8 mouse cellular contexts compared by ENCODE assay signal in the genomic region with DNA sequence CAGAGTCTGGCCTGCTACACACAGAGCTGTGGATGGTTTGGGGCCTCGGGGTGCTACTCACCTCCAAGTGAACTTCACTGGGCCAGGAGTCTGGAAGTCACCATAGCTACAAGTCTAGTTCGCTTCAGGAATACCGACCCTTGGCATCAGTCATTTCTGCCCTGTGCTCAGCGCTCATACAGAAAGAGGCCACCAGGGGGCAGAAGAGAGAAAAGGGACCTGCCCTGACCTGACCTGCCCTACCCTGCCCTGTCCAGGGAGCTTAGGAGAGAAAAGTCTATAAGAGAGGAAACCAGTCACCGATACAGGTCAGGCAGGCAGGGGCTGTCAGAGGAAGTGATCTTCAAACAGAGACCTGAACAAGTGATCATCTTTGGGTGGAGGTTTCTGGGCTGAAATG. TPM values are rescaled to one million over a fixed set of nuclear protein-coding genes. Genes with fewer than 3 reads are reported as not detected.
DNase-seq lines count a peak whose midpoint lies in the region; ATAC-seq and TF ChIP-seq lines count a peak whose summit lies in the region.

No protein-coding gene starts in this region.

- H3K27me3 ChIP-seq in hindbrain, embryonic 10.5 days (ENCODE audit: insufficient read depth, poor library complexity, severe bottlenecking) = peaks cover 17% of the 10 kb centered on the region
- H3K27me3 ChIP-seq in hindbrain, embryonic 13.5 days = peaks cover 6% of the 10 kb centered on the region; the same call in 1 of the 2 replicates
- no peaks in the 10 kb centered on the region for H3K27me3 ChIP-seq in MEL (ENCODE audit: control insufficient read depth in 1 of 2, insufficient read depth in 2 of 2, low read length in 2 of 2)
- H3K27me3 ChIP-seq in limb, embryonic 10.5 days (ENCODE audit: low read depth, poor library complexity, severe bottlenecking) = peaks cover 21% of the 10 kb centered on the region
- H3K27me3 ChIP-seq in forebrain, embryonic 14.5 days (replicated peaks; ENCODE audit: control insufficient read depth, insufficient read depth, low read length) = 0 out of 2 replicates have a peak, but pooled peaks cover 3% of the 10 kb centered on the region

- no peaks in the 10 kb centered on the region for H3K36me3 ChIP-seq in hindbrain, embryonic 10.5 days
- H3K36me3 ChIP-seq in hindbrain, embryonic 13.5 days = 0 out of 2 replicates have a peak, but pooled peaks cover 6% of the 10 kb centered on the region
- H3K36me3 ChIP-seq in MEL (ENCODE audit: control insufficient read depth in 1 of 2, insufficient read depth in 2 of 2, low read length in 2 of 2) = no peaks in the 10 kb centered on the region
- H3K36me3 ChIP-seq in limb, embryonic 10.5 days = no peaks in the 10 kb centered on the region
- H3K36me3 ChIP-seq in forebrain, embryonic 14.5 days (ENCODE audit: control insufficient read depth, insufficient read depth, low read length) = no peaks in the 10 kb centered on the region

- TF ChIP-seq POLR2A in MEL (IDR thresholded peaks at IDR 0.05; ENCODE audit: control insufficient read depth in 1 of 2, insufficient read depth in 1 of 2, low read depth in 1 of 2, low read length in 2 of 2, poor library complexity in 1 of 2) = no peak

- no peak for TF ChIP-seq RAD21 in MEL (IDR thresholded peaks at IDR 0.05; ENCODE audit: low read depth, low read length)

- ATAC-seq in hindbrain, embryonic 13.5 days (ENCODE audit: low FRiP score) = no peak
- ATAC-seq in forebrain, embryonic 14.5 days = no peak

- H3K27ac ChIP-seq in hindbrain, embryonic 10.5 days = no peak overlapping the region
- no peak overlapping the region for H3K27ac ChIP-seq in hindbrain, embryonic 13.5 days
- H3K27ac ChIP-seq in MEL (ENCODE audit: control insufficient read depth, low read depth, low read length) = no peak overlapping the region
- H3K27ac ChIP-seq in limb, embryonic 10.5 days = no peak overlapping the region
- no peak overlapping the region for H3K27ac ChIP-seq in forebrain, embryonic 14.5 days (ENCODE audit: low read depth, low read length)

- DNase-seq in hindbrain, embryonic 10.5 days (ENCODE audit: low spot score) = peak; percentile 17
- DNase-seq in A20 (ENCODE audit: low read depth, low spot score) (peak; percentile 10), MEL (ENCODE audit: low read depth, low spot score) (no peak)
- DNase-seq in limb, embryonic 10.5 days (ENCODE audit: low spot score) = peak; percentile 41
- DNase-seq in right cerebral cortex, adult 2 months (ENCODE audit: low spot score in 2 of 2) = no peak
- DNase-seq in forebrain, embryonic 14.5 days (ENCODE audit: low spot score) = no peak
- DNase-seq in frontal cortex, postnatal 14 days (ENCODE audit: low spot score in 2 of 2) = no peak

- peak; percentile 9 to 17 (median 12); a peak in 2 of 6 replicates for TF ChIP-seq CTCF in MEL (IDR thresholded peaks at IDR 0.05 in 2 of 3, conservative IDR thresholded peaks at IDR 0.05 in 1 of 3; ENCODE audit: control insufficient read depth in 1 of 3, insufficient read depth in 1 of 3, low read depth in 2 of 3, low read length in 3 of 3, poor library complexity in 1 of 3, severe bottlenecking in 1 of 3)

- H3K9ac ChIP-seq in hindbrain, embryonic 13.5 days = no peak overlapping the region
- no peak overlapping the region for H3K9ac ChIP-seq in MEL (ENCODE audit: control insufficient read depth, low read depth, low read length, poor library complexity, severe bottlenecking)
- H3K9ac ChIP-seq in forebrain, embryonic 14.5 days (ENCODE audit: low read length) = no peak overlapping the region

- H3K79me2 ChIP-seq in MEL (ENCODE audit: control insufficient read depth, insufficient read depth, low read length, poor library complexity) = no peaks in the 10 kb centered on the region

- no peak overlapping the region for H3K4me3 ChIP-seq in hindbrain, embryonic 10.5 days
- no peak overlapping the region for H3K4me3 ChIP-seq in hindbrain, embryonic 13.5 days
- no peak overlapping the region for H3K4me3 ChIP-seq in MEL (ENCODE audit: control insufficient read depth in 1 of 2, insufficient read depth in 1 of 2, low read depth in 2 of 2, low read length in 2 of 2)
- H3K4me3 ChIP-seq in limb, embryonic 10.5 days = no peak overlapping the region
- H3K4me3 ChIP-seq in forebrain, embryonic 14.5 days (ENCODE audit: low read depth, low read length) = no peak overlapping the region

- H3K9me3 ChIP-seq in hindbrain, embryonic 10.5 days = 0 out of 2 replicates have a peak, but pooled peaks cover 2% of the 10 kb centered on the region
- 0 out of 2 replicates have a peak, but pooled peaks cover 6% of the 10 kb centered on the region for H3K9me3 ChIP-seq in hindbrain, embryonic 13.5 days
- no peaks in the 10 kb centered on the region for H3K9me3 ChIP-seq in MEL (replicated peaks; ENCODE audit: insufficient read depth, low read length)
- no peaks in the 10 kb centered on the region for H3K9me3 ChIP-seq in limb, embryonic 10.5 days (replicated peaks)
- H3K9me3 ChIP-seq in forebrain, embryonic 14.5 days (replicated peaks; ENCODE audit: control insufficient read depth, low read length) = no peaks in the 10 kb centered on the region

- WGBS in hindbrain, embryonic 10.5 days = 76% methylated on average over 5 of the region's 5 CpGs
- 83% methylated on average over 5 of the region's 5 CpGs for WGBS in hindbrain, embryonic 13.5 days
- 76% methylated on average over 5 of the region's 5 CpGs for WGBS in limb, embryonic 10.5 days
- WGBS in forebrain, embryonic 14.5 days = 65% methylated on average over 5 of the region's 5 CpGs

- H3K4me2 ChIP-seq in hindbrain, embryonic 13.5 days = no peak overlapping the region
- H3K4me2 ChIP-seq in forebrain, embryonic 14.5 days (ENCODE audit: low read length) = no peak overlapping the region

- TF ChIP-seq EP300 in MEL (IDR thresholded peaks at IDR 0.05; ENCODE audit: low read depth in 1 of 2, low read length in 2 of 2) = no peak

- peaks cover 7% of the 10 kb centered on the region for H3K4me1 ChIP-seq in hindbrain, embryonic 10.5 days (replicated peaks)
- peaks cover 17% of the 10 kb centered on the region for H3K4me1 ChIP-seq in hindbrain, embryonic 13.5 days (replicated peaks)
- H3K4me1 ChIP-seq in MEL (ENCODE audit: control insufficient read depth in 1 of 2, insufficient read depth in 2 of 2, low read length in 2 of 2) = no peaks in the 10 kb centered on the region
- peaks cover 8% of the 10 kb centered on the region for H3K4me1 ChIP-seq in limb, embryonic 10.5 days
- no peaks in the 10 kb centered on the region for H3K4me1 ChIP-seq in forebrain, embryonic 14.5 days (ENCODE audit: control insufficient read depth, insufficient read depth, low read length)

TF ChIP-seq in MEL, 35 proteins besides CTCF, POLR2A, EP300 and RAD21:
- TF ChIP-seq ELF1 (IDR thresholded peaks at IDR 0.05; ENCODE audit: low read depth, low read length) (no peak), SMC3 (IDR thresholded peaks at IDR 0.05; ENCODE audit: low read depth, low read length) (peak; percentile 9; the same call in 1 of the 2 replicates), HCFC1 (IDR thresholded peaks at IDR 0.05; ENCODE audit: low read depth, low read length) (no peak)

RNA-seq across cellular contexts. Expression of gene Rimbp2, which starts 6.2 kb away (rescaled TPM):
- 0.98 and 1.3 TPM in 2 replicates for polyA plus RNA-seq in hindbrain, embryonic 10.5 days (2016; fragmentation: Nextera tagmentation; extraction: Ambion mirVana)
- polyA plus RNA-seq in hindbrain, embryonic 13.5 days (2015; fragmentation: Nextera tagmentation; extraction: Ambion mirVana) = 4.2 and 5.1 TPM in 2 replicates
- not detected in 2 replicates for total RNA-seq in MEL (2012; rRNA removed)
- not detected for polyA plus RNA-seq in MEL (2012; ENCODE audit: insufficient read depth in 1 of 2, insufficient read length in 2 of 2, low read depth in 1 of 2, low replicate concordance in 2 of 2, missing spikeins in 1 of 2)
- polyA plus RNA-seq in limb, embryonic 10.5 days (2016; fragmentation: Nextera tagmentation; extraction: Ambion mirVana) = 0.05 and 0.08 TPM in 2 replicates
- 2.2 and 3.4 TPM in 2 replicates for polyA plus RNA-seq in forebrain, embryonic 14.5 days (2014; fragmentation: Nextera tagmentation; extraction: Ambion mirVana)

Comparison
In these comparisons a context has a peak if more than half of its experiments do, and no peak if none do; other contexts are left out.
1. DNase-seq: peak in hindbrain, embryonic 10.5 days (single experiment), A20 (single experiment) and limb, embryonic 10.5 days (single experiment); none in MEL (single experiment), right cerebral cortex, adult 2 months (0 of 2), forebrain, embryonic 14.5 days (single experiment) and frontal cortex, postnatal 14 days (0 of 2).